Mouse (Mus musculus) hindbrain, embryonic 10.5 days (tissue): ENCODE measurements around the gene Cfb. TPM values are rescaled to one million over a fixed set of nuclear protein-coding genes. Genes with fewer than 3 reads are reported as not detected.

Experiments used
- DNase-seq: peaks from one replicate; pipeline ENCODE4 v3.0.0-alpha.2; 2017; ENCODE audit warnings: low spot score
- H3K27ac ChIP-seq: fragments of 300-500 bp; sonication (generic); 2 replicates; pipeline ENCODE4 v1.5.1; 2016; ENCODE audit warnings: mild to moderate bottlenecking, moderate library complexity
- H3K27me3 ChIP-seq: fragments of 300-500 bp; sonication (generic); 2 replicates; pipeline ENCODE4 v1.6.1; 2016; ENCODE audit warnings: mild to moderate bottlenecking; ENCODE audit not compliant: poor library complexity, insufficient read depth, severe bottlenecking
- H3K36me3 ChIP-seq: fragments of 300-500 bp; sonication (generic); 2 replicates; pipeline ENCODE4 v1.6.1; 2016; ENCODE audit warnings: mild to moderate bottlenecking, moderate library complexity
- H3K4me1 ChIP-seq: fragments of 300-500 bp; sonication (generic); replicated peaks from 2 replicates; pipeline ENCODE4 v1.6.1; 2016; ENCODE audit warnings: mild to moderate bottlenecking
- H3K4me3 ChIP-seq: fragments of 300-500 bp; sonication (generic); 2 replicates; pipeline ENCODE4 v1.5.1; 2016; ENCODE audit warnings: mild to moderate bottlenecking, moderate library complexity
- H3K9me3 ChIP-seq: fragments of 300-500 bp; sonication (generic); 2 replicates; pipeline ENCODE4 v1.6.1; 2016; ENCODE audit warnings: mild to moderate bottlenecking, moderate library complexity
- WGBS: fragments of 180-500 bp; shearing (Covaris S2); methylation state at CpG from one replicate; pipeline ENCODE4 v1.1.7; 2016; 5-methylcytosine and 5-hydroxymethylcytosine counted together
- polyA plus RNA-seq: library from polyadenylated mRNA; unstranded; fragments of >200 nt; fragmentation: Nextera tagmentation; extraction: Ambion mirVana; gene quantifications from 2 replicates; pipeline ENCODE4 v1.2.1, GENCODE M21; 2016

Cfb gene
- polyA plus RNA-seq, 1 experiment from 2014 or later, result 1.9 TPM

DNA sequence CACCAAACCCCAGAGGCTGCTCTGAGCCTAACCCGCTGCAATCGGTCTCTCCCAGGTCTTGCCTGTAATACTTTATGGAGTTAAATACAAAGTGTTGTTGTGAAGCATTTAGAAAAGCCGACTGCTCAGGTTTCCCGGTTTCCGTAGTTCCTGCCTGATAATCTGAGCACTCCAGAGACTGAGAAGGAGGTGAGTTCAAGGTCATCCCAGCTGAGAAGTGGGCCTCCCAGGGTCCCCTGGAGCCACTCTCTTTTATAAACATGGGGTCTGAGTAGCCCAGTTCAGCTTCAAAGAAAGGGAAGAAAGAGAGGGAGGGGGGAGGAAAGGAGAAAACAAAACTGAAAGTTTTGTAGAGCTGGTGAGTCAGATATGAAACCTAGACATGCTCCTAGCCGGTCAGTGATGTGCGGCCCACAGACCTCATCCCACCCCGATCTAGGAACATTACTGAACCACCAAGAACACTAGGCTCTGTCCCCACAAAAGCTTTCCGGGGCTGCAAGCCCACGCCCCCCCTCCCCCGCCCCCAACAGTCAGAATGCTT lies 17.1 kb upstream of the Cfb start, which contains the start of gene Zbtb12:
Gene Zbtb12 (plus strand): TSS at position 148 of the 544 bp plus-strand sequence.
- DNase-seq, result no peak
- Histone ChIP-seq H3K4me3 (no peak within 1 kb of the TSS), H3K27ac (no peak within 1 kb of the TSS)

DNA sequence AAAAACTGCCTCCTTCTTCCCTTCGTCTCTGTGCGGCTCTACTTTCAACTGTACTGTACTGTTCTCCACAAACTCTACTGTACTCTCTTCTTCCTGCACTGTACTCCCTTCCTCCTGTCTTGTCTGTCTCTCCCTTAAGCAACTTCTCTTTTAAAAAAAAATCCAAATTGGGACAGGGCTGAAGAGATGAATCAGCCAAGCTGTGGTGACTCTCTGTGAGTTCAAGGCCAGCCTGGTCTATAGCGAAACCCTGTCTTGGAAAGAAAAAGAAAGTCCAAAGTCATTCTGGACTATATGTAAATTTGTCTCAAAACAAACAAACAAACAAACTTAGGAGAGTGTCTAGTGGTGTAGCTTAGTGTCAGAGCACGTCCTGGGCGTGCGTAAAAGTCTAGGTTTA lies 12.0 kb upstream of the Cfb start:
- peaks cover under 1% of the 10 kb centered on the region; the same call in 1 of the 2 replicates for H3K4me1 ChIP-seq
- no peaks in the 10 kb centered on the region for H3K36me3 ChIP-seq
- no peak for DNase-seq
- WGBS, result 93% methylated on average over 6 of the region's 6 CpGs
- no peak overlapping the region for H3K4me3 ChIP-seq
- H3K9me3 ChIP-seq, result no peaks in the 10 kb centered on the region
- H3K27ac ChIP-seq, result no peak overlapping the region
- no peaks in the 10 kb centered on the region for H3K27me3 ChIP-seq

More for the DNA sequence above, 17.1 kb upstream of the Cfb start, which contains the start of gene Zbtb12:
- peaks cover 26% of the 10 kb centered on the region for H3K27me3 ChIP-seq
- 66% methylated on average over 11 of the region's 11 CpGs for WGBS
- H3K9me3 ChIP-seq, result no peaks in the 10 kb centered on the region
- peaks cover 13% of the 10 kb centered on the region for H3K4me1 ChIP-seq
- H3K36me3 ChIP-seq, result no peaks in the 10 kb centered on the region

DNA sequence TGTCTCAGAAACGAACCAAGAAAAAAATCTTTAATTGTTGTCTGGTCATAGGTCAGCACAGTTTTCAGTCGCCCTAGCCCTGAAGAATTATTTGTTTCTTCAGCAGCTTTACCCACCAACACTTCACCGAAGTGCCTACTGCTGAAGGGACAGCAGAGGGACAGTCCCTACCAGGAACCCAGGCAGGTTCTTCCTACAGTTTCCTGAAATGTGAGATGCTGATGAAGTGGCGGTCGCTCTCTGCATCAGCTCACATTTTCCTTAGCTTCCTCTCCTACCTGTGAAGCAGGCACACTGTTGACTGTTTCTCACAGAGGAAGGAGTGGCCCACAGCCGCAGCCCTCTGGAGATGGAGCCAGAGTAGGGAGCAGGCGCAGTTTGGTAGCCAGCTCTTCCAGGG lies 3.7 kb upstream of the Cfb start:
- DNase-seq, result no peak
- no peaks in the 10 kb centered on the region for H3K4me1 ChIP-seq
- peaks cover 6% of the 10 kb centered on the region; the same call in 1 of the 2 replicates for H3K27me3 ChIP-seq
- 67% methylated on average over 7 of the region's 7 CpGs for WGBS
- no peak overlapping the region for H3K27ac ChIP-seq
- no peaks in the 10 kb centered on the region for H3K36me3 ChIP-seq
- no peak overlapping the region for H3K4me3 ChIP-seq
- no peaks in the 10 kb centered on the region for H3K9me3 ChIP-seq

DNA sequence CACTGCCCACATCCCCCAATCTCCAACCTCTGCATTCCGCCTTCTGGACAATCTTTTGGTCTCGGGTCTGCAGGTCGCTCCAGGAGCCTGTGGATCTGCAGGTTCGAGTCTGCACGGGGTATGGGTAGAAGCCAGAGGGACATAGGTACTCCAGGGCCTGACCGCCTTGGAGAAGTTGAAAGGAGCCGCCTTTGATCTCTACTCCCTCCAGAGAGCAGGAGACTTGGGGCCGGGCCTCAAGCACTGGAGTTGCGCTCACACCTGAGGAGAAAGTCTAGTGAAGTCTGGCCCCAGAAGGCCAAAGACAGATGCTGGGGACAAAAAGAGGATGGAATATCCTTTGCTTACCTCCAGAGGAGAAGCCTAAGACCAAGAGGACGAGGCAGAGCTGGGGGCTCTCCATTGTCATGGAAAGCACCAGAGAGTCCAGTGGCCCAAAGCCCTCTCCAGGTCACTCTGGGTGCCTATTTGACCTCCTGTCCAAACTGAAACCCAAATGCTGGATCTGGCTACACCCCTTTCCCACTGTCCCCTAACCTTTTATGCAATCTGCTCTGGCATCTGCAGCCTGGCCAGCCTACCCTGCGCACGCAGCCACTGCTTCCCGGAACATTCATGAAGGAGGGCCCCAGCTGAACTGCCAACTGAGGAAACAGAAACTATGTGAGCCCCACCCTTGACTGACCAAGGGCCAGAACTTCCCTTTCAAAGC lies 458 bp downstream of the Cfb start:
- H3K27ac ChIP-seq, result no peak overlapping the region
- no peak for DNase-seq
- peaks cover 6% of the 10 kb centered on the region; the same call in 1 of the 2 replicates for H3K27me3 ChIP-seq
- no peak overlapping the region for H3K4me3 ChIP-seq
- H3K4me1 ChIP-seq, result no peaks in the 10 kb centered on the region
- no peaks in the 10 kb centered on the region for H3K9me3 ChIP-seq
- 73% methylated on average over 13 of the region's 13 CpGs for WGBS
- H3K36me3 ChIP-seq, result peaks cover 15% of the 10 kb centered on the region

- no peak overlapping the region for H3K4me3 ChIP-seq
- WGBS, result 87% methylated on average over 9 of the region's 9 CpGs
- no peaks in the 10 kb centered on the region for H3K9me3 ChIP-seq
- H3K27ac ChIP-seq, result no peak overlapping the region
- H3K27me3 ChIP-seq, result peaks cover 6% of the 10 kb centered on the region; the same call in 1 of the 2 replicates
- no peaks in the 10 kb centered on the region for H3K4me1 ChIP-seq
- H3K36me3 ChIP-seq, result peaks cover 29% of the 10 kb centered on the region
- no peak for DNase-seq
These were observed 1.8 kb downstream of the Cfb start for GRCm38 (mm10) chr17:34860514-34860913.

DNA sequence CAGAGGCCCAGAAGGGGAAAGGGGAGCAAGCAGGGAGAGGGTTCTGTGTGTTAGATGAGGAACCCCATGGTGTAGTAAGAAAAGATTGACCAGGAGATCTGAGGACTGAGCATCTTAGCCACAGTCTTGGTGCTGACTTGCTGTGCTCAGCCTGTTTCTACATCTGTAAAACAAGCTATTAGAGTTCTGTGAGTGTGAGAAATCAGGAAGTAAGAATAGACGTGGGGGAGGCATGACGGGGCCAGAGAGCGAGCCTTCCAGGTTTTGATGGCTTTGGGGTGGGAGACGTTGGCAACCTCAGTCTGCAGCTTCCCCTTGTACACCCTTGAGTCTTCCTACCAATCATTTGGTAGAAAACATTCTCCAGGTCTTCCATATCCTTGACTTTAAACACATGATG lies 3.6 kb downstream of the Cfb start:
- H3K27ac ChIP-seq, result no peak overlapping the region
- no peak overlapping the region for H3K4me3 ChIP-seq
- no peaks in the 10 kb centered on the region for H3K4me1 ChIP-seq
- peaks cover 47% of the 10 kb centered on the region for H3K36me3 ChIP-seq
- no peak for DNase-seq
- H3K9me3 ChIP-seq, result no peaks in the 10 kb centered on the region
- WGBS, result 84% methylated on average over 4 of the region's 4 CpGs
- peaks cover 6% of the 10 kb centered on the region; the same call in 1 of the 2 replicates for H3K27me3 ChIP-seq

- H3K27me3 ChIP-seq, result no peaks in the 10 kb centered on the region
- no peaks in the 10 kb centered on the region for H3K9me3 ChIP-seq
- 43% methylated on average over 3 of the region's 3 CpGs for WGBS
- no peak overlapping the region for H3K27ac ChIP-seq
- no peak overlapping the region for H3K4me3 ChIP-seq
- DNase-seq, result peak; percentile 45
- H3K36me3 ChIP-seq, result peaks cover 64% of the 10 kb centered on the region
- peaks cover 15% of the 10 kb centered on the region for H3K4me1 ChIP-seq
These were observed 6.5 kb downstream of the Cfb start for GRCm38 (mm10) chr17:34855825-34856224.

DNA sequence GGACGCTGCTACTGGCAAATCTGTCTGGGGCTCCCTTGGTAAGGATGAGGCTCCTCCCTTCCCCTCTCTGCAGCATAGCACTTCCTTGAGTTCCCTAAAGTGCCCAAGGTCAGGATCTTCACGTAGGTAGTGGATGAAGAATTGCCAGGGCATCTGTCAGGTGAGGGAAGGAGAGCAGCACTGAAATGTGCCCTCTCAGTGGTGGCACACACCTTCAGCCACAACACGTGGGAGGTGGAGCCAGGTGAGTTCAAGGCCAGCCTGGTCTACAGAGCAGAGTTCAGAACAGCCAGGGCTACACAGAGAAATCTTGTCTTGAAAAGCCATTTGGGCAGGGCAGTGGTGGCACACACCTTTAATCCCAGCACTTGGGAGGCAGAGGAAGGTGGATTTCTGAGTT lies 7.6 kb downstream of the Cfb start:
- Histone ChIP-seq H3K9me3 (no peaks in the 10 kb centered on the region), H3K27me3 (no peaks in the 10 kb centered on the region), H3K4me1 (peaks cover 19% of the 10 kb centered on the region), H3K27ac (no peak overlapping the region), H3K4me3 (no peak overlapping the region), H3K36me3 (peaks cover 64% of the 10 kb centered on the region)
- no peak for DNase-seq
- 87% methylated on average over 3 of the region's 3 CpGs for WGBS

GRCm38 (mm10) chr17:34853511-34853910 lies 8.8 kb downstream of the Cfb start:
- Histone ChIP-seq H3K4me1 (peaks cover 27% of the 10 kb centered on the region), H3K27me3 (no peaks in the 10 kb centered on the region), H3K36me3 (peaks cover 64% of the 10 kb centered on the region), H3K27ac (no peak overlapping the region), H3K9me3 (no peaks in the 10 kb centered on the region), H3K4me3 (no peak overlapping the region)
- DNase-seq, result no peak
- 69% methylated on average over 8 of the region's 8 CpGs for WGBS

GRCm38 (mm10) chr17:34850517-34851125 lies 11.7 kb downstream of the Cfb start:
- H3K9me3 ChIP-seq, result no peaks in the 10 kb centered on the region
- no peaks in the 10 kb centered on the region for H3K27me3 ChIP-seq
- H3K36me3 ChIP-seq, result peaks cover 63% of the 10 kb centered on the region
- WGBS, result 2% methylated on average over 25 of the region's 25 CpGs
- no peak for DNase-seq
- H3K27ac ChIP-seq, result peak overlapping the region; percentile 86
- peak overlapping the region; percentile 72 for H3K4me3 ChIP-seq
- peaks cover 27% of the 10 kb centered on the region for H3K4me1 ChIP-seq

DNA sequence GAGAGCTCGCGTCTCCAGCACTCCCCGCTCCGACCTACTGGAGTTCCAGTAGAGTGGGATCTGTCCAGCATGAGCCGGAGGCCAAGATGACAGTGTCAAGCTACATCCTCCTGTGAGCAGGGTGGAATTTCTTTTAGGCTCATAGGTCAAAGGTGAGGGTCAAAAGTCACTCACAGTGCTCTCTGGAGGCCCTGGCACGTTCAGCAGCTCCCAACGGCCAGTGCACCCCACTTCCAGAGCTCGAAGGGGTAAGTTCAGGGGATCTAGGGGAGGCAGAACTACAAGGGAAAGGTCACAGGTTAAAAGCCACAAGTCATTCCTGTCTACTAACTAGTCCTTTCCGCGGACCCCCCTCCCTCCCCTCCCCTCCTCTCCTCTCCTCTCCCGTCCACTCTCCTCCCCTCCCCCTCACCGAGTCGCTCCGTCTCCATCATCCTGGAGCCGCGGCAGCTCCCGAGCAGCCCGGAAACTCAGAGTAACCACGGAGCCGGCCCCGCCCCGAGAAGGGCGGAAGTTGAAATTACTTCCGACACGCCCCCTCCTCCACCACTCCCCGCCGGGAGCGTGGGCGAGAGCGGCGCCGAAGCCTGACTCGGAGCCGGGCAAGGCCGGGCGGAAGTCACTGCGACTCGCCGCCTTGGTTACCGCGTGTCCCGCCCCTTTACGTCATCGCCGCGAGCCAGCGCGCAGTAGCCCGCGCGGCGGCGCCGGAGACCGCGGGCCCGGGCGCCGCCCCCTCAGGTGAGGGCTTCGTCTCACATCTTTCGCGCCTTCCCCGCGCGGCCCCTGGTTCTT lies 12.4 kb downstream of the Cfb start, which contains the start of the genes Skiv2l and Nelfe:
Gene Skiv2l (minus strand): TSS at position 489 of the 795 bp plus-strand sequence.
Gene Nelfe (plus strand): TSS at position 670 of the 795 bp plus-strand sequence.
- H3K9me3 ChIP-seq, result no peaks in the 10 kb centered on the region
- H3K36me3 ChIP-seq, result peaks cover 63% of the 10 kb centered on the region
- peak within 1 kb of the TSS; percentile 72 for H3K4me3 ChIP-seq
- under 1% methylated on average over 65 of the region's 65 CpGs for WGBS
- peaks cover 27% of the 10 kb centered on the region for H3K4me1 ChIP-seq
- H3K27me3 ChIP-seq, result no peaks in the 10 kb centered on the region
- peak within 1 kb of the TSS; percentile 86 for H3K27ac ChIP-seq
- peak; percentile 98 for DNase-seq

GRCm38 (mm10) chr17:34847615-34848014 lies 14.7 kb downstream of the Cfb start:
- 95% methylated on average over 7 of the region's 7 CpGs for WGBS
- H3K4me3 ChIP-seq, result no peak overlapping the region
- DNase-seq, result no peak
- H3K9me3 ChIP-seq, result no peaks in the 10 kb centered on the region
- no peak overlapping the region for H3K27ac ChIP-seq
- H3K36me3 ChIP-seq, result peaks cover 63% of the 10 kb centered on the region
- peaks cover 27% of the 10 kb centered on the region for H3K4me1 ChIP-seq
- H3K27me3 ChIP-seq, result no peaks in the 10 kb centered on the region
